Mouse (Mus musculus): ENCODE measurements at regions not wholly inside any gene's neighbourhood (a gene's known extent, or its start where the extent isn't known, plus 50 kb on each side); places are given as distances from the start of the nearest gene placed in this dataset.

- Histone ChIP-seq H3K4me3 (replicated peaks in 1 of 3; ENCODE audit: low read depth in 2 of 3, low read length in 2 of 3, poor library complexity in 1 of 3) (no peak overlapping the region), H3K9me3 (replicated peaks; ENCODE audit: low read length) (no peaks in the 10 kb centered on the region), H3K27me3 (replicated peaks) (no peaks in the 10 kb centered on the region), H3K9ac (ENCODE audit: insufficient read depth, low read depth) (no peak overlapping the region), H3K36me3 (replicated peaks in 1 of 2; ENCODE audit: control insufficient read depth in 1 of 2, insufficient read depth in 1 of 2, low read length in 1 of 2) (no peaks in the 10 kb centered on the region), H3K4me2 (ENCODE audit: insufficient read depth, low read depth, poor library complexity, severe bottlenecking) (no peak overlapping the region), H3K79me2 (replicated peaks; ENCODE audit: control insufficient read depth, extremely low read depth, insufficient read depth, poor library complexity, severe bottlenecking) (no peaks in the 10 kb centered on the region), H3K4me1 (ENCODE audit: control insufficient read depth in 1 of 2, insufficient read depth in 2 of 2) (no peaks in the 10 kb centered on the region), H3K27ac (ENCODE audit: insufficient read depth, low read depth) (no peak overlapping the region)
- in situ Hi-C loops (cut with MboI; ENCODE audit: low pct_ligation_motif_present, low pct_unique_long_range_greater_than_20kb, low sequenced_read_pairs) = no loop called here
- DNase-seq (ENCODE audit: extremely low read depth) = no peak
- dilution Hi-C loops (cut with MboI; ENCODE audit: extremely low pct_ligation_motif_present, extremely low pct_unique_long_range_greater_than_20kb, low sequenced_read_pairs) = no loop called here
- TF ChIP-seq CTCF (conservative IDR thresholded peaks at IDR 0.05 in 1 of 2, IDR thresholded peaks at IDR 0.05 in 1 of 2; ENCODE audit: low read depth in 2 of 2, low read length in 2 of 2) (no peak), JUN (IDR thresholded peaks at IDR 0.05; ENCODE audit: insufficient read depth, low read depth, low read length) (no peak), POLR2A (IDR thresholded peaks at IDR 0.05; ENCODE audit: low read depth, low read length) (no peak), MAX (IDR thresholded peaks at IDR 0.05; ENCODE audit: low read length) (no peak), ZC3H11A (IDR thresholded peaks at IDR 0.05; ENCODE audit: low read depth, low read length) (no peak), POLR2AphosphoS2 (IDR thresholded peaks at IDR 0.05; ENCODE audit: low read depth, low read length) (no peak), GABPA (IDR thresholded peaks at IDR 0.05; ENCODE audit: insufficient replicate concordance, low read depth, low read length) (no peak), RCOR1 (conservative IDR thresholded peaks at IDR 0.05; ENCODE audit: low read depth, low read length) (no peak), TCF12 (IDR thresholded peaks at IDR 0.05; ENCODE audit: low read depth, low read length) (no peak), EP300 (IDR thresholded peaks at IDR 0.05; ENCODE audit: low read length) (no peak), ELF1 (IDR thresholded peaks at IDR 0.05; ENCODE audit: low read depth, low read length) (no peak), USF2 (conservative IDR thresholded peaks at IDR 0.05; ENCODE audit: low read depth, low read length) (no peak)
These were observed 117.1 kb downstream of the Postn start for GRCm38 (mm10) chr3:54477986-54478385.

- Histone ChIP-seq H3K79me2 (replicated peaks; ENCODE audit: control insufficient read depth, extremely low read depth, insufficient read depth, poor library complexity, severe bottlenecking) (no peaks in the 10 kb centered on the region), H3K4me2 (ENCODE audit: insufficient read depth, low read depth, poor library complexity, severe bottlenecking) (no peak overlapping the region), H3K4me1 (ENCODE audit: control insufficient read depth in 1 of 2, insufficient read depth in 2 of 2) (no peaks in the 10 kb centered on the region), H3K27me3 (replicated peaks) (no peaks in the 10 kb centered on the region), H3K9me3 (replicated peaks; ENCODE audit: low read length) (no peaks in the 10 kb centered on the region), H3K36me3 (replicated peaks in 1 of 2; ENCODE audit: control insufficient read depth in 1 of 2, insufficient read depth in 1 of 2, low read length in 1 of 2) (no peaks in the 10 kb centered on the region), H3K4me3 (replicated peaks in 1 of 3; ENCODE audit: low read depth in 2 of 3, low read length in 2 of 3, poor library complexity in 1 of 3) (no peak overlapping the region), H3K27ac (ENCODE audit: insufficient read depth, low read depth) (no peak overlapping the region), H3K9ac (ENCODE audit: insufficient read depth, low read depth) (no peak overlapping the region)
- in situ Hi-C loops (cut with MboI; ENCODE audit: low pct_ligation_motif_present, low pct_unique_long_range_greater_than_20kb, low sequenced_read_pairs) = no loop called here
- TF ChIP-seq GABPA (IDR thresholded peaks at IDR 0.05; ENCODE audit: insufficient replicate concordance, low read depth, low read length) (no peak), TBP (conservative IDR thresholded peaks at IDR 0.05; ENCODE audit: low read depth, low read length) (no peak), NELFE (IDR thresholded peaks at IDR 0.05; ENCODE audit: low read depth, low read length) (no peak), EP300 (IDR thresholded peaks at IDR 0.05; ENCODE audit: low read length) (no peak), E2F4 (IDR thresholded peaks at IDR 0.05; ENCODE audit: insufficient replicate concordance, low read depth, low read length) (no peak), JUND (conservative IDR thresholded peaks at IDR 0.05; ENCODE audit: low read depth, low read length) (no peak), SMC3 (IDR thresholded peaks at IDR 0.05; ENCODE audit: low read depth, low read length) (no peak), KAT2A (IDR thresholded peaks at IDR 0.05; ENCODE audit: insufficient replicate concordance, low read length) (no peak), MEF2A (IDR thresholded peaks at IDR 0.05; ENCODE audit: borderline replicate concordance, low read depth, low read length) (no peak), ZNF384 (IDR thresholded peaks at IDR 0.05; ENCODE audit: low read depth, low read length) (no peak), MAFK (IDR thresholded peaks at IDR 0.05; ENCODE audit: insufficient replicate concordance, low read length) (no peak), CTCF (conservative IDR thresholded peaks at IDR 0.05 in 1 of 2, IDR thresholded peaks at IDR 0.05 in 1 of 2; ENCODE audit: low read depth in 2 of 2, low read length in 2 of 2) (no peak)
- dilution Hi-C loops (cut with MboI; ENCODE audit: extremely low pct_ligation_motif_present, extremely low pct_unique_long_range_greater_than_20kb, low sequenced_read_pairs) = no loop called here
- no peak for DNase-seq (ENCODE audit: extremely low read depth)
These were observed 119.3 kb downstream of the Postn start for GRCm38 (mm10) chr3:54480251-54480650.

Data from CH12.LX (cell line).